Comparison of ENCODE assay signal across 1 mouse cellular context in the genomic region with DNA sequence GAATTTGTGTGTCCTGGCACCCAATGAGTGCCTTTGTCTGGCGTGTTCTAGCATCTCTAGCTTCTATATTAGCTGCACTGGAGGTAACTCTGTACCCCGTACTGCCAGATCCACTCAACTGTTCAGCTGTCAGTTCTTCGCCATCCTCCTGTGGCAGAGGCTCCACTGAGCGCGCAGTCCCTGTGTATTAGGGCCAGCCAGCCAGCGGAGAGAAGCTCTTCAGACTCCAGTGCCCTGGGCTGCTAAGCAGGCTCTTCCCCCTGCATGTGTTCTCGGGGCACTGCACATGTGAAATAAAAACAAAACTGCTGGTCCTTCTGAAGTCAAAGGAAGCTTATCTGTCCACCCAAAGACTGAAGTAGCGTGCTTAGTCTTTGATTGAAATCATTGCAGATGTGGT.
TF ChIP-seq lines count a peak whose summit lies in the region.

No protein-coding gene starts in this region.

TF ChIP-seq in MEL, 35 proteins besides CTCF, POLR2A, EP300 and RAD21:
- TF ChIP-seq ETS1 (IDR thresholded peaks at IDR 0.05; ENCODE audit: low read depth, low read length): no peak
- peak; percentile 60; the same call in 1 of the 2 replicates for TF ChIP-seq RCOR1 (IDR thresholded peaks at IDR 0.05; ENCODE audit: low read depth, low read length)
- TF ChIP-seq MAFK (IDR thresholded peaks at IDR 0.05; ENCODE audit: borderline replicate concordance, low read depth, low read length): no peak
- TF ChIP-seq NELFE (IDR thresholded peaks at IDR 0.05; ENCODE audit: low read depth, low read length): no peak
- TF ChIP-seq MAX (IDR thresholded peaks at IDR 0.05; ENCODE audit: low read length): no peak
- TF ChIP-seq MYB (IDR thresholded peaks at IDR 0.05; ENCODE audit: low read depth, low read length): no peak
TF ChIP-seq in MEL: peak in this region for 1.
